Mouse (Mus musculus): ENCODE data around the gene Zfp663.

Gene Zfp663

GRCm38 (mm10) chr2:165319503-165319902 lies 49.0 kb downstream of the Zfp663 start:
- DNase-seq = no peak

DNA sequence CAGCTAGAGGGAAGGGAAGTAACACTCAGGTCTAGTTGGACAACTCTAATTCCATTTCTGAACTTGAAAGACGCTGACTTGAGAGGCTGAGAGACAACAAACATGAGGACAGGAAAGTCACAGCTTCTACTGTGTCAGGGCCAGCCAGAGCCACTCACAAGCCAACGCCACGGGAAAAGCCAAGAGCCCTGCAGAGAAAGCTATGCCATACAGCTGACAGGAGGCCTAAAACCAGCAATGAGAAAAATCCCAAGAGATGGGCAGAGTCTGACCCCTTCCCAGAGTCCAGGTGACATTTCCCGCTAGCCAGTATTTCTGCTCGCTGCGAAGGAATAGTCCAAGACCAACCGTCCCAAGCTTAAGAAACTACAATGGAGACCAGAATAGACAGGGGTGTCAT lies 49.6 kb downstream of the Zfp663 start:
- DNase-seq = no peak

DNA sequence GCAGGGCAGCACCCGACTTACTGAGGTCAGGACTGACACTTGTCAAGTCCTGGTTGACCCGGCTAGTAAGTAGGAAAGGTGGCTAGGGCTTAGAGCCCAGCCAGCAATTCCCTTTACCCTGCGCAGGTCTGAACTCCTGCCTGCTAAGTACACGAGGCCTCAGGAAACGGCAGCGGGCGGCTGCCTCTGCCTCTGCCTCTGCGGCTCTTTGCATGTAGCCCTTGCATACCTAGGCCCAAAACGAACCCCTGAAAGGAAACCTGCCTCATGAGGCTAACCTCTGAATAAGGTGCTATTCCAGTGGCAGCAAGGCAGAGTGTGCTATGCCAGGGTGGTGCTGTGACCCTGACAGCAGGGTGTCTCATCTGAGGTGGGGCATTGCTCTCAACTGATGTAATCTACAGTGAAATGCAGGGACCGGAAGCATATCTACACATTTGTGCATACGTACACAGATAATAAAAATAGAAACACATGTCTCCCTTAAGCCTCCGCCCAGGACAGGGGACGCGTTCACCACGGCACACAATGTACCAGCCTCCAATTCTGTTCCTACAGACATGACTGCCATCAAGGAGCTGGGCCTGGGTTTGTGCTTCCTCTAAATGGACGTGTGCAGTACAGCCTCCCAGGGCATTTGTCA lies 50.8 kb downstream of the Zfp663 start:
- DNase-seq = no peak

DNA sequence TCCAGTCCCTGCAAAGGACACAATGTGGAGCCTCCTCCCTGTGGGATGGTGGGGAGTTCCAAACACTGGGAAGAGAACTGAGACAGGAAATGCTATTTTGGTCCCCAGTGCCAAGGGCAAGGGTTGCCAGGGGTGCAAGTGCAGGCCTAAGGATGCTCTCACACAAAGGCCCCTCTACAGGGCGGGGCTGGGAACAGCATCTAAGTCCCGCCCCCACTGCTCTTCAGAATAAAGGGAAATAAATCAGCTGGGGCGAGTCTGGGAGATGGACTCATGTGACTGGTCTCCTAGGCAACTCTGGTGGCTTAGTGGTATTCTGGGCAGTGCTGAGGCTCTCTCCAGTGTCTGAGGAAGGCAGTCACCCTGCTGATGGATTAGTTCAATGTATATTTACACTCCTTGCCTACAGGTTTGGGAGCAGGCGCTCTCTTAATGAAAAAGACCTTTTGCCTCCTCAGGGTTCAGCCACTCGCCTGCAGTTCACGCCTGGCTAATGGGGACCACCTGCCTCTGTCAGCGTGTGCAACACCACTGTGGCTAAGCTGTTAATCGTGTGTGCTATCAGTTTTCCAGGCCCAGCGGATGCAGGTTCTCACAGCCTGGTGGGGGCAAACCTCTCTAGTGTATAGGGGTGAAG lies 51.6 kb downstream of the Zfp663 start:
- peak; percentile 76 to 79 for DNase-seq

DNA sequence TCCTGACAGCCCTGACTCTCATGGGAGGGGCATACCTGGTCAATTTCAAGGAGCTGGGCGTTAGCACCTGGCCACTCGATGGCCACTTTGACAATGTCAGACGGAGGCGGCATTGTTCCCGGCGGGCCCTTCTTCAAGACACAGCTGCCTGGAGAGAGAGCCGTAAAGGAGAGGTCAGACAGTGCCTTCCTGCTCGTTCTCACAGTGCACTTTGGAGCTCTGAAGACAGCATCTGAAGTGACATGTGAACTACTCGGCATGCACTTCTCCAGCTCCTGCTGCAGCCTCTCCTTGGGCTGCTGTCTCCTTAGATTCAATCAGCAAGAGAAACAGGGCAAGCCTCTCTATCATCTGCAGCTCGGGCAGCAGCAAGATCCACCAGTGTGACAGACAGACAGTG lies 52.3 kb downstream of the Zfp663 start:
- no peak for DNase-seq

GRCm38 (mm10) chr2:165314197-165314596 lies 54.3 kb downstream of the Zfp663 start:
- peak; percentile 43 to 57 for DNase-seq

GRCm38 (mm10) chr2:165312381-165312780 lies 56.1 kb downstream of the Zfp663 start:
- no peak for DNase-seq

- no peak for DNase-seq
Measured at GRCm38 (mm10) chr2:165311577-165311976, 57.0 kb downstream of the Zfp663 start.

- no peak for DNase-seq
Measured at GRCm38 (mm10) chr2:165310818-165311425, 57.6 kb downstream of the Zfp663 start.

GRCm38 (mm10) chr2:165307801-165308200 lies 60.7 kb downstream of the Zfp663 start:
- DNase-seq = peak; percentile 37 to 64

GRCm38 (mm10) chr2:165305438-165305837 lies 63.1 kb downstream of the Zfp663 start:
- DNase-seq = peak in 1 of 2 experiments; percentile 42

GRCm38 (mm10) chr2:165304819-165305218 lies 63.7 kb downstream of the Zfp663 start:
- peak in 1 of 2 experiments; percentile 20 for DNase-seq

DNA sequence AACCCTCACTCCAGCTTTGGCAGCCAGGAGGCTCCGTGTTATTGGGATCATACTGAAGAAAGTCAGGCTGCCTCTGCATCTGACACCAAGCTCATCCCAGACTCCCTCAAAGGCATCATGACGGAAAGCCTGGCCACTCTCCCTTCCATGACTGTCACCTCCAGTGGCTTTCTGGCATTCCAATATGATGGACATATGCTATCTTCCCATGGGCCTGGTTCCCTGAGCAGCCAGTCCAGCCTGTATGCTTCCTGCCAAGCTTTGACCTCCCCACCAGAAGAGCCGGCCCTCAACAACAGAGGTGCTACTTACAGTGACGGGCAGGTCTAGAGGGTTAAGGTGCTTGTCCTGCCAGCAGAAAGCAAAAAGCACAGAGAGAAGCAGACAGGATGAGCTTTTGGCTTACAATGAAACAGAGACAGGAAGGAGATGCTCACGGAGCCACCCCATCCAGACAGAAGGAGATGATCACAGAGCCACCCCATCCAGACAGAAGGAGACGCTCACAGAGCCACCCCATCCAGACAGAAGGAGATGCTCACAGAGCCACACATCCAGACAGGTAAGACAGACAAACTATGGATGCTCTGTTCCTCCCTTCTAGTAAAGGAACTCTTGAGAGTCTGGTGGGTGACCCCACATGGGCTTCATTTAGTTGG lies 65.0 kb downstream of the Zfp663 start:
- no peak for DNase-seq

DNA sequence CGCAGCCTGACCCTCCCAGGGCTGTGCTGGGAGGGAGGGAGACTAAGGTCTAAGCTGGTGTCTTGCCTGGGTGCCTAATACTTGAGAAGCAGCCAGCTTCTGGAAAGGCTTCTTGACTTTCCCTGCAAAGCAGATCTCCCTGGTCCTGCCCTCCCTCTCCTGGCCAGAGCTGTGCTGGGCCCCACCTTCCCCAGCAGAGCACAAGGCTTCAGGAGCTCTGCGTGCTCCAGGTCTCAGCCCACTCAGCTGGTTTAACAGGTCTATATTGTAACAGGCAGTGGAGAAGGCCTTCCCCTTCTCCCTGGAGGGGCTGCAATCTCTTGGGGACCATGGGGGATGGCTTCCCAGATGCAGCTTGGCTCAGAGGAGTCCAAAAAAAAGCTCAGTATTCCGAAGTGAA lies 67.1 kb downstream of the Zfp663 start:
- DNase-seq = no peak
